Mouse (Mus musculus) embryonic facial prominence, embryonic 14.5 days (tissue): ENCODE data around the gene Il27ra. TPM values are rescaled to one million over a fixed set of nuclear protein-coding genes. Genes with fewer than 3 reads are reported as not detected.

ENCODE experiments used
- ATAC-seq: fragments of 200-750 bp; cut with Nextera tagmentation; 2 replicates; pipeline ENCODE4 v1.8.0; 2017; ENCODE audit warnings: low read depth, moderate number of reproducible peaks, moderate TSS enrichment
- DNase-seq: peaks from one replicate; pipeline ENCODE4 v3.0.0-alpha.2; 2015; ENCODE audit warnings: low spot score
- H3K27ac ChIP-seq: fragments of 300-500 bp; sonication (generic); replicated peaks from 2 replicates; pipeline ENCODE4 v1.5.1; 2014; ENCODE audit warnings: low read depth, mild to moderate bottlenecking, low read length, moderate library complexity
- H3K27me3 ChIP-seq: fragments of 300-500 bp; sonication (generic); replicated peaks from 2 replicates; pipeline ENCODE4 v1.6.1; 2014; ENCODE audit warnings: low read length; ENCODE audit not compliant: control insufficient read depth, insufficient read depth
- H3K36me3 ChIP-seq: fragments of 300-500 bp; sonication (generic); 2 replicates; pipeline ENCODE4 v1.6.1; 2014; ENCODE audit warnings: low read length, mixed read lengths; ENCODE audit not compliant: control insufficient read depth, insufficient read depth
- H3K4me1 ChIP-seq: fragments of 300-500 bp; sonication (generic); 2 replicates; pipeline ENCODE4 v1.6.1; 2014; ENCODE audit warnings: antibody characterized with exemption, low read length; ENCODE audit not compliant: control insufficient read depth, insufficient read depth
- H3K4me2 ChIP-seq: fragments of 300-500 bp; sonication (generic); 2 replicates; pipeline ENCODE4 v1.6.1; 2014; ENCODE audit warnings: low read depth, mild to moderate bottlenecking, low read length, moderate library complexity, mixed read lengths
- H3K4me3 ChIP-seq: fragments of 300-500 bp; sonication (generic); 2 replicates; pipeline ENCODE4 v1.5.1; 2014; ENCODE audit warnings: low read depth, mild to moderate bottlenecking, low read length
- H3K9ac ChIP-seq: fragments of 300-500 bp; sonication (generic); 2 replicates; pipeline ENCODE4 v1.6.1; 2014; ENCODE audit warnings: low read depth, mild to moderate bottlenecking, low read length, moderate library complexity, mixed read lengths
- H3K9me3 ChIP-seq: fragments of 300-500 bp; sonication (generic); 2 replicates; pipeline ENCODE4 v1.6.1; 2016; ENCODE audit warnings: low read length; ENCODE audit not compliant: control insufficient read depth
- WGBS: fragments of 180-500 bp; shearing (Covaris S2); extraction: QIAGEN DNeasy Blood & Tissue Kit; methylation state at CpG from one replicate; pipeline ENCODE4 v1.1.7; 2014; 5-methylcytosine and 5-hydroxymethylcytosine counted together
- polyA plus RNA-seq: library from polyadenylated mRNA; unstranded; fragments of >200 nt; fragmentation: Nextera tagmentation; extraction: Ambion mirVana; gene quantifications from 2 replicates; pipeline ENCODE4 v1.2.1, GENCODE M21; 2014

Gene Il27ra
- polyA plus RNA-seq, 1 experiment from 2014 or later: 1.5 TPM

DNA sequence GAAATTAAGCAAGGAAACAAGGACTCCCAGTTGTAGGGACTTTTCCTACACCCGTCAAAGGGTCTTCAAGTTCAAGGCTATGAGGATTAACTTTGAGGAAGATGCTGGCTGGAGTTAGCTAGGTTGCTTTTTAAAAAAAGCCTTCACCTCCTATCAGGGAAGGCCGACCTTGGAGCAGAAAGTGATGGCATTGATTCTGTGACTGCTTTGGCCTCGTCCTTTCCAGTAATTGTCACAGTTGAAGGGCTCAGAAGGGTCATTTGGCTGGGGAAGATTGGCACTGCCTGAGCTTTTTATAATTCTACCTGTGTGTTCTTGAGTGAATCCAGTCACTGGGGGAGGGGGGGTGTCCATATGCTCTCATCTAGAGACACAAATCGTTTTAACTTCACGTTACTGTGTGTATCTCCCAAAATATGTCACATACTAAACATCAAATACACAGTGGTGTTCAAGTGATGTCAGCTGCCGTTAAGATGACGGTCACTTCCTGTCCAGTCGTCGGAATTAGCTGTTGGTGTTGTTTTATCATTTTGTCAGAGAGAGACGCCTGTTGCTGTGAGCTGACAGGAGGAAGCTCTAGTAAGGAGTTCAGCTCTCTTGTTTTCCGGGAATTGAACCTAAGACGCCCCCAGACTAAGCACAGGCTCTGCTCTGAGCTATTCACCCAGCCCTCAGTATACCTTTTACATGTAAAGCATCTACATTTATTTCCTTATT is 26.1 kb upstream of the Il27ra start:
- Histone ChIP-seq H3K4me2 (no peak overlapping the region), H3K4me3 (no peak overlapping the region), H3K9ac (no peak overlapping the region), H3K9me3 (no peaks in the 10 kb centered on the region), H3K27me3 (no peaks in the 10 kb centered on the region), H3K4me1 (peaks cover 7% of the 10 kb centered on the region), H3K36me3 (no peaks in the 10 kb centered on the region), H3K27ac (no peak overlapping the region)
- ATAC-seq (no peak), DNase-seq (no peak)
- 63% methylated on average over 12 of the region's 12 CpGs for WGBS

DNA sequence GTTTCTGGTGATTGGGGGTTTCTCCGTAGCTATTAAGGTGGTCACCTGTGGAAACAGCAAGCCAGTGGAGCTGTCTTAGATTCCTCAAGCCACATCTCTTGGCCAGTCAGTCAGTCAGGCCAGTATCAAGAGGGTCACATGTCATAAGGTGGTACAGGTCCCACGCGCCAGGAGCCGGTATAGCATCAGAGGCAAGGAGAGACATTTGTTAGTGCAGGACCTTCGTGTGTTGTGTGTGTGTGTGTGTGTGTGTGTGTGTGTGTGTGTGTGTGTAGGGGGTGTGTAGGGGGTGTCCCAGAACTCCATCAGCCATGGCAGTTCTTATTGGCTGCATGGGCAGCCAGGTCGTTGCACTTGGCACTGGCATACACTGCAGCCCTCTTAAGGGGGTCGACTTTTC is 25.5 kb upstream of the Il27ra start:
- Histone ChIP-seq H3K4me2 (peak overlapping the region; percentile 56), H3K4me3 (peak overlapping the region; percentile 95; the same call in 1 of the 2 replicates), H3K36me3 (no peaks in the 10 kb centered on the region), H3K9me3 (no peaks in the 10 kb centered on the region), H3K9ac (no peak overlapping the region), H3K4me1 (peaks cover 7% of the 10 kb centered on the region), H3K27ac (no peak overlapping the region), H3K27me3 (no peaks in the 10 kb centered on the region)
- DNase-seq: no peak
- 82% methylated on average over 7 of the region's 7 CpGs for WGBS
- no peak for ATAC-seq

GRCm38 (mm10) chr8:84067047-84067573 is 24.7 kb upstream of the Il27ra start:
- WGBS: under 1% methylated on average over 32 of the region's 58 CpGs
- ATAC-seq: peak; percentile 64

GRCm38 (mm10) chr8:84066291-84066930 is 24.0 kb upstream of the Il27ra start, which contains the start of gene Rfx1:
Gene Rfx1 (plus strand): TSS chr8:84066834.
- under 1% methylated on average over 44 of the region's 51 CpGs for WGBS
- no peaks in the 10 kb centered on the region for H3K36me3 ChIP-seq
- peak; percentile 98 for ATAC-seq
- peaks cover 7% of the 10 kb centered on the region for H3K4me1 ChIP-seq
- peak within 1 kb of the TSS; percentile 98 for H3K27ac ChIP-seq
- peak; percentile 100 for DNase-seq
- H3K9ac ChIP-seq: peak within 1 kb of the TSS; percentile 95
- no peaks in the 10 kb centered on the region for H3K27me3 ChIP-seq
- peak within 1 kb of the TSS; percentile 95 for H3K4me3 ChIP-seq
- H3K4me2 ChIP-seq: peak within 1 kb of the TSS; percentile 83
- H3K9me3 ChIP-seq: no peaks in the 10 kb centered on the region

More at GRCm38 (mm10) chr8:84067047-84067573, 24.7 kb upstream of the Il27ra start:
- Histone ChIP-seq H3K4me2 (peak overlapping the region; percentile 56), H3K27ac (peak overlapping the region; percentile 98), H3K4me1 (peaks cover 7% of the 10 kb centered on the region), H3K9me3 (no peaks in the 10 kb centered on the region), H3K9ac (peak overlapping the region; percentile 95), H3K4me3 (peak overlapping the region; percentile 95), H3K36me3 (no peaks in the 10 kb centered on the region), H3K27me3 (no peaks in the 10 kb centered on the region)
- DNase-seq: peak; percentile 94

GRCm38 (mm10) chr8:84065457-84066072 is 23.2 kb upstream of the Il27ra start:
- Histone ChIP-seq H3K9me3 (no peaks in the 10 kb centered on the region), H3K27me3 (no peaks in the 10 kb centered on the region), H3K27ac (peak overlapping the region; percentile 83), H3K9ac (peak overlapping the region; percentile 81), H3K4me2 (peak overlapping the region; percentile 83), H3K36me3 (no peaks in the 10 kb centered on the region), H3K4me3 (peak overlapping the region; percentile 95), H3K4me1 (peaks cover 7% of the 10 kb centered on the region)
- 29% methylated on average over 5 of the region's 5 CpGs for WGBS
- DNase-seq: no peak
- ATAC-seq: no peak

GRCm38 (mm10) chr8:84065037-84065436 is 22.6 kb upstream of the Il27ra start, which contains the start of gene Gm10643:
Gene Gm10643 (minus strand): TSS chr8:84065137.
- peak within 1 kb of the TSS; percentile 83 for H3K4me2 ChIP-seq
- ATAC-seq: no peak
- no peaks in the 10 kb centered on the region for H3K9me3 ChIP-seq
- H3K4me3 ChIP-seq: peak within 1 kb of the TSS; percentile 95
- H3K9ac ChIP-seq: peak within 1 kb of the TSS; percentile 81
- H3K27ac ChIP-seq: peak within 1 kb of the TSS; percentile 83
- DNase-seq: no peak
- WGBS: 85% methylated on average over 1 of the region's 1 CpGs
- no peaks in the 10 kb centered on the region for H3K36me3 ChIP-seq
- peaks cover 7% of the 10 kb centered on the region for H3K4me1 ChIP-seq
- no peaks in the 10 kb centered on the region for H3K27me3 ChIP-seq

GRCm38 (mm10) chr8:84063861-84064610 is 21.6 kb upstream of the Il27ra start:
- Histone ChIP-seq H3K4me2 (no peak overlapping the region), H3K27me3 (no peaks in the 10 kb centered on the region), H3K27ac (no peak overlapping the region), H3K4me3 (no peak overlapping the region), H3K36me3 (no peaks in the 10 kb centered on the region), H3K4me1 (peaks cover 7% of the 10 kb centered on the region), H3K9ac (no peak overlapping the region), H3K9me3 (no peaks in the 10 kb centered on the region)
- WGBS: 60% methylated on average over 8 of the region's 8 CpGs
- ATAC-seq (no peak), DNase-seq (no peak)

DNA sequence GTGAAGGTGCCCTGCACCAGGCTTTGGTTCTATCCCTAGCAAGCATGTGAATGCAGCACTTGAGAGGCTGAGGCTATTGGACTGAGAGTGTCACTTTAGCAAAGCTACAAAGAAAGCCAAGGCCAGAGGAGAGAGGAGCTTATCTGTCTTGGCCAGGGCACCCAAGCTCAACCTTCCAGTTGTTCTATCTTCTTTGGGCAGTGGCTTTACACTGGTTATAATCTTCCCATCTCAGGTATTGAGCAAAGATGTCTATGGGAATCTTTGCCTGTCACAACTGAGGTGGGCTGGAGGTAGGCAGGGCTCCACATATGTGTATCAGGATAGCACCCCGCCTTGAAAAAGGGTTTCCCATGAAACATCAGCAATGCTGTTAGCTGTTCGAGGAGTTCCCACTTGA is 17.9 kb upstream of the Il27ra start:
- no peaks in the 10 kb centered on the region for H3K36me3 ChIP-seq
- H3K4me2 ChIP-seq: no peak overlapping the region
- H3K4me1 ChIP-seq: no peaks in the 10 kb centered on the region
- no peaks in the 10 kb centered on the region for H3K9me3 ChIP-seq
- DNase-seq (no peak), ATAC-seq (no peak)
- 72% methylated on average over 2 of the region's 2 CpGs for WGBS
- H3K9ac ChIP-seq: no peak overlapping the region
- no peaks in the 10 kb centered on the region for H3K27me3 ChIP-seq
- H3K27ac ChIP-seq: no peak overlapping the region
- H3K4me3 ChIP-seq: no peak overlapping the region
